Mouse (Mus musculus): ENCODE data around the gene Me3.
"Not testable (repeated sequence)": the region's sequence is repeated elsewhere in the genome, so short reads cannot be mapped to it uniquely, and the experiment has no call there.

Gene Me3

DNA sequence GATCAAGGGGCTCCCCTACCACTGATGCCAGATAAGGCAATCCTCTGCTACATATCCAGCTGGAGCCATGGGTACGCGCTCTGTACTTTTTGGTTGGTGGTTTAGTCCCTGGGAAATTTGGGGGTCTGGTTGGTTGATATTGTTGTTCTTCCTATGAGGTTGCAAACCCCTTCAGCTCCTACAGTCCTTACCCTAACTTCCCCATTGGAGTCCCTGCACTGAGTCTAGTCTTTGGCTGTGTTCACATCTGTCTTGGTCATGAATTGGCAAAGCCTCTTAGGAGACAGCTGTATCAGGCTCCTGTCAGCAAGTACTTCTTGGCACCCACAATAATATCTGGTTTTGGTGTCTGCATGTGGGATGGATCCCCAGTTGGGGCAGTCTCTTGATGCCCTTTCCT, 98.9 kb downstream of the Me3 start:
- DNase-seq: not testable (repeated sequence)

DNA sequence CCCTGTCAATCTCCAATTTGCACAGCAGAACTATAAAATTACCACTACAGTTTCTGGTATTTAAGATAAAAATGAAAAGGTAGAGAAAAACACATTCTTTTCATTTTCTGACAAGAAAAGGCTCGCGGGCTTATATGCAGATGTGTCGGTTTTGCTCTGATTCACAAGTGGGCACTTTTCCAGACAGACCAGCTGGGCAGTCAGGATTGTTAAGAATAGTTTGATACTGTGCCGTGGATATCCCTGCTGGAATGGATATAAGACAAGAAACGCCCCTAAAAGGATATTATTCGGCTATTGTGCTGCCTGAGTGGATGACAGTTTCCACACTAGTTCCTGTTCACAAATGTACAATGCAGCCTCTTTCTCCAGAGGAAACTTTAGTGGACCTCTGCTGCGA, 116.2 kb downstream of the Me3 start:
- DNase-seq: no peak

DNA sequence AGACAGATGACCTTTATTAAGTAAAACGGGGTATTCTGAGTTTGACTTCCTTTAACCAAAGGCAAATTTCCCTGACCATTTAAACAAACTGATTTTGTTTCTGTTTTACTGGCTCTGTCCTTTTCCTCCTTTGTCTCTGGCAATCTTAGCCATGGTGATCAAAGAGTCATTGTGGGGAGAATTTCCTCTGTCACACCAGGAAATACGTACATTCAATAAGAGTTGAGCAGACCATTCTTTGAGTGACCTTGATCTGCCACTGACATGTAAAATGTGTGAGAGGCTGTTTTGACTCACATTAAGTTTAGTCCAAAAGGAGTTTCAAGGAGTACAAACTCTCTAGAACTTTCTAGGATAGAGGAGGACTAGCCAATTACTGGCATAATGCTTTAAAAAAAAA, 117.0 kb downstream of the Me3 start:
- no peak for DNase-seq

DNA sequence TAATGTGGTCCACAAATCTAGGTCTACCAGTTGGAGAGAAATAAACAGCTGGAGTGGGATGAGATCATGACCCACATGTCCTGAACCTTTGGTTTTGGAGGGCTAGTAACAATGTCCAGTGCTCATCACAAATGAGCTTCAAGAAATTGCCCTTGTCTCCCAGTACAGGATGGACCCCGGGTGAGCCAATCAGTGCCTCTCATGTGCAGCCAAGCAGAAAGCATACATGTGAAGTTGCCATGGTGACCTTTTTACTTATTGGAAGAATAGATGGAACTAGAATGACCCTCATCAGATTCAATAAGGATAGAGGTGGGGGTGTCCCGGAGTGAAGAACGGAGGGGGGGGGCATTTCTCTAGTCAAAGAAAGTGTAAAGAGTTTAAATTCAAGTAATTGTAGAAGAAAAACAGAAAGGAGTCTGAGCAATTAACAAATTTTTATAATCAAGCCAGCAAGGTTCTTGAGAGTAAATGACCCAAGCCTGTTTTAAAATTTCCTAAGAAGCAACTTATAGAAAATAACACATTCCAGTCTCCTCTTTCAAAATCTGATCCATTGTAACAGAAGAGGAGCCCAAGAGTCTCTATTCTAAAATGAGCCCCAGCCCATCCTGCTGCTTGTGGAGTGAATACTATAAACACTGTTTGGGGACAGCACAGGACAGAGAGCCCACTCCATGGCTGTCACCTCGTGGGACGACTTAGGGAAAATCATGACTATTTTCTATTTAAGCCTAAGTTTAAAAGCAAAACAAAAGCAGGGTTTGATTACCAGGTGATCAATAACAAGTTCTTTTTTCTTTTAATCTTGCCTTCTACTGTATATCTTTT, 134.7 kb downstream of the Me3 start:
- DNase-seq: no peak

DNA sequence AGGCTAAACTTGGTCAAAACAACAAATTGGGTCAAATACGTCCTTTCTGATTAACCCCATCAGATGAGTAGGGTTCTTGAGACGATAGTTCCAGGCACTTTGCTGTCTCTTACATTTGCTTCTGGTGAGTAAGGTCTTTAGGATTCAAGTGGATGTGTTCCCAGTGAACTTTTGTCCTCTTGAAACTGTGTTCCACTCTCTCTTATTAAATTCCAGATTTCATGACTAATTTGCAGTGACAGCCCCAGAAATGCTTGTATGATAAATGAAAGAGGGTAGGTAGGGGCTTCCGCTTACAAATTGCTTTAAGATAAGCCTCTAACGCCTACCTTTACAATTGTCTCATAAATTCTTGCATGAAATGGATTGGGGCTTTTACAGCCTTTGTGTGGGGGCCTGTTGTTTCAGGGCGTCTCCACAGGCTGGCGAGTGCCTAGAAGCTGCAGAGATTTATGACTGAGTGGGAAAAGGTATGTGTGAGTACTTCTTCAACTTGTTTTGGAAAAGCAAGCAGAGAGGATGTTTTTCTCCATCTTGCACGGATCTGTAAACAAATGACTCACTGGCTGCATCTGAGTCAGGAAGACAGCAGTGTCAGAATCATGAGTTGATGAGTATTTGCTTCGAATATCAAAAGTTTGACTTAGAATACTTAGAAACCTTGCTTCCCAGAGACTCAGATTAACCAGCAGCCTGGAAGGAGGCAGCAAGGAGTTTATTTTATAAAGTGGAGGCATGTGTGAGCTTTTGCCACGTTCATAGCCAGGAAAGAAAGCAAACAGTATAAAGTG, 137.1 kb downstream of the Me3 start:
- DNase-seq: no peak

DNA sequence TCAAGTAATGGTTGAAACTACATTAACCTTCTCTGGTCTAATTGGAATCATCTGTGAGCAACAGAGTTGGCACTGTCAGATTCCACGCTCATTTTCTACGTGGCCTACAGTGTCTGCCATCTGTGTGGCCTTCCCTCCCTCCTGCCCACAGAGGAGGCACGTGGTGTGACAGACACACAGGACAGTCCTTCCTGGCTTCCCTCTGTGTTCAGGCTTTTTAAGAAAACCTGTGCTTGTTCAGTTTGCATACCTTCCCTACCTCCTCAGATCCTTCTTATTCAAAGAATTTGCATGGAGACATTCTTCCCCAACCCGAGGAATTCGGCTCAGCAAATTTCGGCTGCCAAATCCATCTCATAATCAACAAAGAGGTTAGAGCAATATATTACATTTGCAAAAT, 137.8 kb downstream of the Me3 start:
- no peak for DNase-seq

DNA sequence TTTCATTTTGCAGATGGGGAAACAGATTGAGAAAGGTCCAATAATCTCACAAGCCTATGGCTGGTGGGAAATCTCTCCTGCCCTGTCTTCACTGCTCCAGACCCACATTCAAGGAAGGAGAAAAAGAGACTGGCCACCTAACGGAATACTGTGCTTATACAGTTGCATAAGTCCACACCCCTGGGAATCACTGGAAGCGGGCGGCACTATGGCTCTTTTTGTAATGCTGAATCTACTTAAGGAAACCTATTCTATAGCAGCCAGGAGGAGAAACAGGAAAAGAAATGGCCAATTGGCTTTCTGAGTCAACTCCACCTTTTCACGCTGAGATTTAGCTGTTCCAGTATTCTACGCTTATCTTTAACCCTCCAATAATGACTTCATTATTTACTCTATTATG, 140.7 kb downstream of the Me3 start:
- DNase-seq: no peak

DNA sequence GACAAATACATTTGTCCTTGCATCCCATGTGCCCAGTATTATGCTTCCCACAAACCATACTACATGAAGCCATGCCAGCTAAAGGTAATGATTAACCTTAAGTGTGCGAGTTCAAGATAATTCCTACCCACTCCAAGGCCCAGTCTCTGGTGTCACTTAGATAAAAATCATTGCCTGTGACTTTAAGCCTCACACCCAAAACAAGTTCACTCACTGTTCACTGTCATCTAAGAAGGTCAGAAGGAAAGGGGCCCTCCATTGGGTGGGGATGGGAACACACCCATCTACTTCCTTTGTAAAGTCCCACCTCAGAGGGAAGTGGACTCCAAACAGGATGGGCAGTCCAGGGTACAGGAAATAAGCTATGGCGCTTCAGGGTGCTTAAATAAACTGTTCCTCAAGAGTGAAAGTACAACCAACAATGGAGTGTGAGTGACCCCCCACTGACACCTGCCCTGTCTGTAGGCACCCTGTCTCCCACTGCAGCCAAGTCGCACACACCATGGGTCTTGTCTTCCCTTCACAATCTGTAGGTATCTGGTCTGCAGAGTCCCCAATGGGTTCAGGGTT, 141.2 kb downstream of the Me3 start:
- DNase-seq: no peak

DNA sequence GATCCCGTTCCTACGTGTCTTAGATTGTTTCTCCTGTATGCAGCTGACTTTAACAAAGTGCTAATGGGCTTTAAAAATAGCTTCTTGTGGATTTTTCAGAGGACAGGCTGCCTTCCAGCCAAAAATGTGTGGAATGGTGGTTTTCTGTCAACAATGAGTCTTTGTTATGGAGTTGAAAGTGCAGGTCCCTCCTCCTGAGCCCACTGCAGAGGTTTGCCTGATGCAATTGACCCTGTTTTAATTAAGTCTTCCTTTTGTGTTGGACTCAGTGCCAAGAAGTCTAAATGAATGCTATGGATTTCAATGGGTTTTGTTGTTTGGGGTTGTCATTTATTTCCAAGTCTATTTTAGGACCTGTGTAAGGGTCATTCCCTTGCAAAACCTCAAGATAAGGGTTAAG, 141.7 kb downstream of the Me3 start:
- DNase-seq: no peak

DNA sequence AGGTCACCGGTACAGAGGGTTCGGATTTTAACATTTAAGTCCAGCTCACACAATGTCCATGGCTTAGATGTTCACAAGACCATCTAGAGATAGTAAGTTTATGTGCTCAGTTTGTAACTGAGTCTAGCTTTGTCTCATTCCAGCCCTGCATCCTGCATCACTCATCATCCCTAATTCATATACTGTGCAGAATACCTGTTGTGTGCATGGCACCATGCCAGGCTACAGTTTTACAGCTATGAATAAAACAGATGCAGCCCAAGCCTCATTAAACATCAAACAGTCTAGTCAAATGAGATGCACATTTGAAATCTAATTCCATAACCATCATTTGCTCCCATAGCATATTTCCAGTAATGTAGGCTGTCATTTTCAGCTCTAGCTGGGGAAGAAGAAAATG, 143.7 kb downstream of the Me3 start:
- no peak for DNase-seq

DNA sequence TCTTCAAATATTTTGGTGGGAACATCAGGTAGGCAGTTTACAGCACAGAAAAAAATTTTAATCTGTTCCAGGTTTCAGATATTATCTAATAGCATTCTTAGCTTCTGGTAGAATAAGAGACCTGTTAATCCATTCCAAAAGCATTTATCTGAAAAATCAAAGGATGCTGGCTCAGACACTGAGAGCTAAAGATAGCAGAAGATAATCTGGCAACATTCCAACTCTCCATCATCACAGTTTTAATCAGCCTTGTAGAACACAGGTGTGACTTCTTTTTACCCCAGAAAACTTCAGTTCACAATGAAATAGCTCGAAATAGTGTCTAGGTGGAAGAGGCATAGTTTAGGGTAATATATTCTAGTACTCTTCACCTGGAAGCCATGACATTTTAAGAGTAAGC, 149.2 kb downstream of the Me3 start:
- no peak for DNase-seq

DNA sequence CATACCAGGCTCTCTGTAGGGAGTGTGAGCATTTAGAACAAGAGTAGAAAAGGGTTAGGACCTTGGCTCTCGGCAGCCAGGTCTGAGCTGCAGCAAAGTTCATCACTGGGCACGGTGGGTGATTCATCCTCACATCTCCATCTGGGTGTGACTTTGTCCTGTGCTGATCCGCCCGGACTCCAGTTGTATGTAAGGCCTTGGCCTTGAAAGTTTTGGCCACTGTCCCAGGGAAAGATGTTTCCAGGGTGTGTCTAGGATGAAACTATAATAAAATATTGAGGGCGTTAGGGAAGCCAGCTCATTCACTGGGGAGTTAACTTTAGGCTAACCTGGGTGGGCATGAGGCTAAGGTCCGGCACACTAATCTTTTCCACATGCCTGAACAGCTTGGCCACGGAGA, 155.5 kb downstream of the Me3 start:
- DNase-seq: no peak

DNA sequence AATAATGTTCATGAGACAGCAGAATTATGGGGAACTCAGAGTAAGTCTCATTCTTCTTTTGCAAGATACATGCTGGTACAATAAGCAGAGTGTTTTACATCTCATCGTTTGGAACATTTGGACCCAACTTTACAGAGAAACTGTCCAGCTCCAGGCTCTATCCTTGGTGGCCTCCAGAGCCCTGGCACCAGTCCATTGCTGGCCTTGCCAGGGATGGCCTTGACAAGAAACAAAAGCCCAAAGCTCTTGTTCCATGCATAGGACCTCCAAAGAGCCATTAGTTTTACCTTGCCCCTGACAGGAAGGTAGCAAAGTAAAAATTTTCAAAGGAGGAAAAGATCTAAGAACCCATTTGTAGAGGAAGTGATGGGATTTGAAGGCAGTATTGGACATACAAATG, 160.4 kb downstream of the Me3 start:
- DNase-seq: no peak

DNA sequence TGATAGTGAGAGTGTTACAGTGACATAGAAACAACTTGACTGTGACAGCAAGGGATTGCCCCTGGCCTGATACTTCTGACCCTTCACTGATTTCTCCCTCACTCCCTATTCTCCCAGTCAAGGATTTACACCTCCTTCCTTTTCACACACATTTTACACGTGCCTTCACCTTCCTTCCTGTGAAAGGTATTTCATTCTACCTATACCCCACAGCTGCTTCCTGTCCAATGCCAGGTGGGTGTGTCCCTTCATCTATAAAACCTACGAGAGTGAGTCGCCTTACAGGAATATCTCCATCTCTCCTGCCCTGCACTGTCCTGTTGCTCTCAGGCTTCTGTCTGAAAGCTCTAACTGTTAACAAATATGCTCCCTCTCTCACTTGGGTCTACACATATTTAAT, 163.2 kb downstream of the Me3 start:
- no peak for DNase-seq

DNA sequence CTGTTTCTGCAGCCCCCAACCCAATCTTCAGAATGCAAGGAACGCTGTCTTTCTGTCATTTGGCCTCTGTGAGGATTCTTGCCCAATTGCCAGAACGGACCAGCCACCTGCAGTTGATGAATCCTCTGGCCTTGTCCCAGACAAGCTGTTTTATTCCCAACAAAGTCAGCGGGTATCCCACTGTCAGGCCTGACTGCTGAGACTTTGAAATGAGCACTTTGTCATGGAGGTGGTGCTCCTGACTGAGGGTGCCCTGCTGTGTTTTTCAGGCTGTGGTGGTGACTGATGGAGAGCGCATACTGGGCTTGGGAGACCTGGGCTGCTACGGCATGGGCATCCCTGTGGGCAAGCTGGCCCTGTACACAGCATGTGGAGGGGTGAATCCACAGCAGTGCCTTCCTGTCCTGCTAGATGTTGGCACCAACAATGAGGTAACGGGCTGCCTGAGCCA, 164.2 kb downstream of the Me3 start:
- DNase-seq: no peak

DNA sequence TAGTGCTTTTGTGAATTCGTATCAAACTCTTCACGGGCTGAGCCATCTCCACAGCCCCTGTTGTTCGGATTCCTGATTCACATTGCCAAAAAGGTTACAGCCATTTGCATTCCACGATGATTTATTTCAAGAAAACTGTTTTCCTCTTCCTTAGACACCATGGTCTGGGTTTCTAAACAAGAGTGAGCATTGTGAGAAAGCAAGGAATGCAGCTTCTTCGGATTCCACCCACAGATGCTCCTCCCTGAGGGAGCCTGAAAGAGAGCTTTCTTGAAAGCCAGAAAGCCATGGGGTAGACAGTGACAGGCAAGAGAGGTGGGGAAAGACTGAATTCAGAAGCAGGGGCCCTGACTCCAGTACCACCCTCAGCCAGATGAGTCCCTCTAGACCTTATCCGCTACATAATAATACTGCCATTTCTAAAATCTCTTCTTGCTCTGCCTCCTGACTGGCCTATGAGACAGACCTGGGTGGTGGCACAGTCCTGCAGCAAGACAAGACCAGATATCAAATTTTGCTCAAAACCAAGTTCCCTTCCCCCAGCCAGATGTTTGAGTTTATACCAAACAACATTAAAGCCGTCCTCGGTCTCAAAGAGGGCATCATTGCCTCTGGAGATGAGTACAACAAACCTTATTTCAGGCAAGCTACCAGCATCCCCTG, 166.3 kb downstream of the Me3 start:
- no peak for DNase-seq

DNA sequence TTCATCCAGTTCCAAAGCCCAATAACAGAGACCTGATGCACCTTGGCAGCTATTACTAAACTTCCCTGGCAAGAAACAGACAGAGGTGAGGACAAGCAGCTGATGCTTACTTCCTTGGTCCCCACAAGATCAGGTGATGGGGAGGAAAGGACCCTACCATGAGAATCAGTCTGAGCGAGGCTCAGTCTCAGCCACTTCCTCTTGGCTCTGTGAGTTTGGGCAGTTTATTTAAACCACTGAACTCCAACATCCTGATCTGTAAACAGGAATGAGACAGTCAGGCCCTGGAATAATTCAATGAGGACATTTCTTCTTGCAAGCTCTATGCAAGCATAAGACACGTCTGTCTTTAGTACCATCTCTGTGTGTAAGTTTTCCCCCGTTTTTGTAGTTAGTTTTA, 170.3 kb downstream of the Me3 start:
- no peak for DNase-seq

DNA sequence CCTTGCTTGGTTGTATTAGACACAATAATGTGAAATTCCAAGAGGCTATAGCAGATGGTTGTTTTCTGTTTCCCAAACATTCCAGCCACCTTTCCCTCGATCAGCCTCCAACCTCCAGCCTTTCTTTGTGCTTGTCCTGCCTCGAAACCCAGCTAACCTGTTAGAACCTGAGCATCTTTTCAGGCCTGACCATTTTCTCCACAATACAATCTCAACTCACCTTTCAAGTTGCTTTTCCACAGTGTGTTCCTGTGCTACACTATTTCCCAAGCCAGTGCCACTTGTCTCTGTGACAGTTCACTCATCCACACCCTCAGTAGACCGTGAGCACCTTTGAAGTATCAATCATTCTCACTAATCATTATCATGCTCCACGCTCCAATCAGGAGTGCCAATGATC, 171.8 kb downstream of the Me3 start:
- DNase-seq: no peak

DNA sequence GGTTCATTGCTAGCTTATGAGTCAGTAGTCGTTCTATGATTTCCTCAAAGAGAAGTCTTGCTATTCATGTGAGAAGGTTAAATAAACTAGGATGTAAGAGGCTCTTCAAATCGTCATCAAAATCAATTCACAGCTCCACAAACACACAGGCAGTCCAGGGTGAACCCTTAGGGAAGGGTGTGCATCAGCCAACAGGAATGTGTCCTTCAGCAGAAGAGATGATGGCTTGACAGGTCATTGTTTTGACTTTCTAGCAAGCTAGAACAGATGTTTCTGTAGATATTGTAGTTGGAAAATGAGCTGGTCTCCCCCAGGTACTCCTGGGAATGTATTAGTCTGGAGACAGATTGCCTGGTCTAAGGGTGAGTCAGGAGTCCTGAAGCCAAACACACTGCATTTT, 177.2 kb downstream of the Me3 start:
- no peak for DNase-seq

DNA sequence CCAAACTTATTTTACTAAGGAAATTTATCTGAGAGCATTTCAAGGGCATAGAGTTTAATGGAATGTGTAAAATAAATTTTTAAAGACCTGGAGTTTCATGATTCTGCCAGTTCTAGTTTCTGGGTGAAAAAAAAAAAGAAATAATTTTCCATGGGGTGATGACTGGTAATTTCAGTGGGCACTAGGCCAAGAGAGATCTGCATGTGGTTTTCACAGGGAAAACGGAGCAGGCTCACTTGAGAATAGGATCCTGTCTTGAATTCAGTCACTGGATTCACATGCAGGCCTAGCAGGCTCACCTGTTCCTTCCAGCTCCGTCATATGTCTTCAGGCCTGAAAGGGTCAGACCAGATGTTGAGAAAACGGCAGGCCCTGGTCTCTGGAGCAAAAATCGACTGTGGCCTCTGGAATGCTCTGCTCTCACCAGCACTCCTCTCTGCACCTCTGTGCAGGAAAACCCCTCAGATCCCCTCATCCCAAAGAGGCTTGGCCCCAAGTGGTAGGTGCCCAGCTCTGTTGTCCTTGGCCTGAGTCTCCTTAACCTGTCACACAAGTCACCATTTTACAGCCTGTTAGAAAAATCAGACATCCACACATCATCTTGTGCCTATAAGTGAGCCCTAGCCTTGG, 196.4 kb downstream of the Me3 start:
- no peak for DNase-seq

DNA sequence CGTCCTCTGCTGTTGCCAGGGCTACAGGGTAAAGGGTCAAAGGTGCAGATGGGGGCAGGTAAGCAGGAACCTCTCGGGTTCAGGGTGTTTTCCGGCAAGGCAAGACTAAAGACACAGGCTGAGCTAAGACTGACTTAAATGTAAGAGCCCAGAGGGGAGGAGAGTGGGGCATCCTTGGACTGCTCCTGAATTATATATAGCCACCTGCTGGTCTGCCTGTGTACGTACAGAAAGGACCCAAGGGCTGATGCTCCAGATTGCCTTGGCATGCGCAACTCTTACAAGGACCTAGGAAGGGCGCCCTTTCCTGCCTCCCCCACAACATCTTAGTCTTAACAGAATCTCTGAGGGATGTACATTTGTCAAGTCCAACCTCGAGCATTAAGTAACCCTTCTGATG, 197.0 kb downstream of the Me3 start:
- no peak for DNase-seq

DNA sequence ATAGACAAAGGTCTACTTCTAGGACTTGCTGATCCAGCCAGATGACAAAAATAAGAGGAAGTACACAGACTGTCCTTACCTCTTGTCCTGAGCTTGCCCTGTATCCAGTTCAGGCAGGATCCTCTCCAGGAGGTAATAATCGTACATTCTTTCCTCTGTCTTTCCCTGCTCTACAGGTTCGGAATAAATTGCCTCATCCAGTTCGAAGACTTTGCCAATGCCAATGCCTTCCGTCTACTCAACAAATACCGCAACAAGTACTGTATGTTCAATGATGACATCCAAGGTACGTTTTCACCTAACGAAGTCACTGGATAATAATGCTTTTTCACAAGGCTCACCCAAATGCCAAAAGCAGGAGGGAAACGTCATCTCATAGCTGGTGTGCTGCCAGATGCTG, 201.3 kb downstream of the Me3 start:
- DNase-seq: no peak

DNA sequence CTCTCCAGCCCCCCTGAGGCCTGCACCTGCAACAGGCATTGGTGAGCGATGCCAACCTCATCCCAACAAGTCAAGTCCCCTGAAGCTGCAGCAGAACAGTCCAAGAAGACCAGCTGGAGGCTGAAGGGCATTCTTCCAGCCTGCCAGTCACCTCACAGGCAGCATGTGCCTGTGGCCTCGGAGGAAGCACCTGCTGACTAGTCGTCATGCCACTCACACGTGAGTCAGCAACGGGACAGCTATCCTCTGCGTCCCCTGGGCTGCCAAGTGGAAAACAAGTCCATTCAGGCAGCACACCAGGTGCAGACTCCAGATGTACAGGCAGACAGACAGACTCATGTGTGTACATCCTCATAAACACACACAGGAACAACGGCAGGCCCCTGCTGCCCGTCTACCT, 203.4 kb downstream of the Me3 start:
- no peak for DNase-seq
